Mouse (Mus musculus): ENCODE data around the gene Cmip. TPM values are rescaled to one million over a fixed set of nuclear protein-coding genes. Genes with fewer than 3 reads are reported as not detected.

The Cmip gene
- polyA plus RNA-seq, 1 experiment from 2014 or later = 13.9 TPM

DNA sequence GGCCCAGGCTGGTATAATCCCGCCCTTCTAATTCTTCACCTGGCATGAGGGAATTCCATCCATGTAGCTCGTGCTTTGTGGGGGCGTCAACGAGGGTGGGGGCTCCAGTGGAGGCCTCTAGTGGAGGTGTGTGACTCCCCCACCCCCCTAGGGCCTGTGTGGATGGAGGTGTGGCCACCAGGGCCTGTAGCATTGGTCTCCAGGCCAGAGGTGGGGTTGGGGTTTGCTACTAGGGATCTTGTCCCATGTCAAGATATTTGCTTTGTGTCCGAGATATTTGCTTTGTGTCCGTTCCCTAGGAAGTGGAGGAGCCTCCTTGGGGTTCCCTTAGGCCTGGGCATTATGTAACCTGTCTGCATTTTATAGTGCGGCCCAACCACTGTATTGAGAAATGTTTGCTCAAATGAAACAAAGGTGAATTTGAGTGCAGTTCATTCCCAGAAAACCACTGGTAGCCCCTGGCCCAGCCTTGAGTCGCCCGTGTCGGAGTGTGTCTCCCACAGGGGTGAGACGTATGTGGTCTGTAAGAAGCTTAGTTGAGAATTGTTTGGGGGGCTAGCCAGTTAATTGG, 2.7 kb downstream of the Cmip start:
- 59% methylated on average over 11 of the region's 11 CpGs for WGBS
- peak overlapping the region; percentile 95 for H3K9ac ChIP-seq

GRCm38 (mm10) chr8:117260234-117260929, 3.5 kb downstream of the Cmip start:
- Histone ChIP-seq H3K4me2 (replicated peaks) (peak overlapping the region; percentile 89), H3K9ac (no peak overlapping the region), H3K27me3 (no peaks in the 10 kb centered on the region), H3K27ac (no peak overlapping the region), H3K36me3 (peaks cover 4% of the 10 kb centered on the region; the same call in 1 of the 2 replicates), H3K4me3 (peak overlapping the region; percentile 96; the same call in 1 of the 2 replicates), H3K9me3 (no peaks in the 10 kb centered on the region), H3K4me1 (peaks cover 46% of the 10 kb centered on the region)
- WGBS = 44% methylated on average over 14 of the region's 14 CpGs
- ATAC-seq (ENCODE audit: low FRiP score, low read depth) = no peak

More for the DNA sequence above, 2.7 kb downstream of the Cmip start:
- ATAC-seq (ENCODE audit: low FRiP score, low read depth) = no peak
- Histone ChIP-seq H3K4me3 (peak overlapping the region; percentile 96), H3K4me2 (replicated peaks) (peak overlapping the region; percentile 89), H3K9me3 (no peaks in the 10 kb centered on the region), H3K36me3 (peaks cover 4% of the 10 kb centered on the region; the same call in 1 of the 2 replicates), H3K27ac (no peak overlapping the region), H3K4me1 (peaks cover 46% of the 10 kb centered on the region), H3K27me3 (no peaks in the 10 kb centered on the region)

GRCm38 (mm10) chr8:117260930-117261475, 4.1 kb downstream of the Cmip start:
- no peak overlapping the region for H3K9ac ChIP-seq
- peaks cover 46% of the 10 kb centered on the region for H3K4me1 ChIP-seq
- H3K4me3 ChIP-seq = 0 out of 2 replicates have a peak overlapping the region, but pooled peaks have one; percentile 1
- H3K9me3 ChIP-seq = no peaks in the 10 kb centered on the region
- no peaks in the 10 kb centered on the region for H3K27me3 ChIP-seq
- H3K36me3 ChIP-seq = peaks cover 4% of the 10 kb centered on the region; the same call in 1 of the 2 replicates
- H3K4me2 ChIP-seq (replicated peaks) = peak overlapping the region; percentile 89
- WGBS = 55% methylated on average over 14 of the region's 14 CpGs
- no peak for ATAC-seq (ENCODE audit: low FRiP score, low read depth)
- no peak overlapping the region for H3K27ac ChIP-seq

DNA sequence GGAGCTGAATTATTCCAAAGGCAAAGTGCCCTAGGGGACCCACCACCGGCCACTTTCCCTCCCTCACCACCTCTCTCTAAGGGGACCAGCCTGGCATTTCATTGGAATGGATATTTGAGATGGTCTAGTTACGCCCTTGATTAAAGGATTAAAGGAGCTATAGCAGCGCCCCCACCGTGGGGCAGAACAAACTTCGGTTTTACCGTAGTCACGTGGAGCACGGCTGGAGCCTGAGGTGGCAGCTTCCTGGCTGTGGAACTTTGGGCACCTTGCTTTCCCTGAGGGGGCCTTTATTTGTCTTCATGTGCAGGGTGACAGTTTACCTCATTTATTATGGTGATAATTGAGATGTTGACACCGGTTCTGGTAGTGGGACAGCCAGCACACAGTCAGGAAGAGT, 4.8 kb downstream of the Cmip start:
- H3K36me3 ChIP-seq = peaks cover 4% of the 10 kb centered on the region; the same call in 1 of the 2 replicates
- WGBS = 22% methylated on average over 9 of the region's 9 CpGs
- H3K9me3 ChIP-seq = no peaks in the 10 kb centered on the region
- no peak overlapping the region for H3K27ac ChIP-seq
- H3K4me3 ChIP-seq = no peak overlapping the region
- H3K27me3 ChIP-seq = no peaks in the 10 kb centered on the region
- H3K4me2 ChIP-seq (replicated peaks) = peak overlapping the region; percentile 89; the same call in 1 of the 2 replicates
- peaks cover 46% of the 10 kb centered on the region for H3K4me1 ChIP-seq
- no peak overlapping the region for H3K9ac ChIP-seq
- ATAC-seq (ENCODE audit: low FRiP score, low read depth) = no peak

- peaks cover 4% of the 10 kb centered on the region; the same call in 1 of the 2 replicates for H3K36me3 ChIP-seq
- no peak overlapping the region for H3K9ac ChIP-seq
- H3K9me3 ChIP-seq = no peaks in the 10 kb centered on the region
- no peaks in the 10 kb centered on the region for H3K27me3 ChIP-seq
- no peak overlapping the region for H3K4me3 ChIP-seq
- H3K4me1 ChIP-seq = peaks cover 46% of the 10 kb centered on the region
- WGBS = 66% methylated on average over 8 of the region's 8 CpGs
- H3K27ac ChIP-seq = no peak overlapping the region
- ATAC-seq (ENCODE audit: low FRiP score, low read depth) = no peak
- H3K4me2 ChIP-seq (replicated peaks) = no peak overlapping the region
These were observed 5.8 kb downstream of the Cmip start for GRCm38 (mm10) chr8:117262685-117263084.

DNA sequence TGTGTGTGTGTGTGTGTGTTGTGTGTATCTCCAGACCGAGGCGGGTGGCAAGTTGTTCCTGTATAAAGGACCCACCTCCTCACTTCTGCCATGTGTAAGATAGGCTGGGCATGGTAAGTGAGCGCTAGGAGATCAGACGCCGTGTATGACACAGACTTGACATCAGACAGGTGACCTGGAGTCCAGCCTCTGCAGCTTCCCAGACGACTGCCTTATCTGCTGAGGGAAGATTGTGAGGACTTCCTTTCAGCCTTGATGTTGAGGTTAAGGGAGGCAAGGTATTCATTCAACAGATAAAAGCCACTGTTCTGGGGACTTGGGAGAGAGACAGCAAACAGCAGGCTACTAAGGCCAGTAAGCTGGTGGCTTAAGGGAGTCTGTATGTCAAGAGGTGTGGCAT, 6.6 kb downstream of the Cmip start:
- Histone ChIP-seq H3K4me2 (replicated peaks) (no peak overlapping the region), H3K27me3 (no peaks in the 10 kb centered on the region), H3K36me3 (peaks cover 4% of the 10 kb centered on the region; the same call in 1 of the 2 replicates), H3K27ac (no peak overlapping the region), H3K9ac (no peak overlapping the region), H3K4me1 (peaks cover 43% of the 10 kb centered on the region), H3K9me3 (no peaks in the 10 kb centered on the region), H3K4me3 (no peak overlapping the region)
- ATAC-seq (ENCODE audit: low FRiP score, low read depth) = no peak
- WGBS = 78% methylated on average over 6 of the region's 6 CpGs

GRCm38 (mm10) chr8:117265079-117265478, 8.2 kb downstream of the Cmip start:
- peaks cover 4% of the 10 kb centered on the region; the same call in 1 of the 2 replicates for H3K36me3 ChIP-seq
- H3K4me1 ChIP-seq = peaks cover 26% of the 10 kb centered on the region
- no peak overlapping the region for H3K4me3 ChIP-seq
- H3K9me3 ChIP-seq = no peaks in the 10 kb centered on the region
- H3K27me3 ChIP-seq = no peaks in the 10 kb centered on the region
- ATAC-seq (ENCODE audit: low FRiP score, low read depth) = no peak
- no peak overlapping the region for H3K4me2 ChIP-seq (replicated peaks)
- H3K27ac ChIP-seq = no peak overlapping the region
- WGBS = 79% methylated on average over 5 of the region's 5 CpGs
- H3K9ac ChIP-seq = no peak overlapping the region

GRCm38 (mm10) chr8:117267403-117268129, 10.7 kb downstream of the Cmip start:
- H3K9ac ChIP-seq = no peak overlapping the region
- WGBS = 85% methylated on average over 11 of the region's 11 CpGs
- no peaks in the 10 kb centered on the region for H3K9me3 ChIP-seq
- H3K27me3 ChIP-seq = no peaks in the 10 kb centered on the region
- peaks cover 2% of the 10 kb centered on the region; the same call in 1 of the 2 replicates for H3K4me1 ChIP-seq
- H3K27ac ChIP-seq = no peak overlapping the region
- H3K36me3 ChIP-seq = peaks cover 6% of the 10 kb centered on the region; the same call in 1 of the 2 replicates
- no peak for ATAC-seq (ENCODE audit: low FRiP score, low read depth)
- H3K4me3 ChIP-seq = no peak overlapping the region
- no peak overlapping the region for H3K4me2 ChIP-seq (replicated peaks)

GRCm38 (mm10) chr8:117278234-117278633, 21.4 kb downstream of the Cmip start:
- no peaks in the 10 kb centered on the region for H3K27me3 ChIP-seq

DNA sequence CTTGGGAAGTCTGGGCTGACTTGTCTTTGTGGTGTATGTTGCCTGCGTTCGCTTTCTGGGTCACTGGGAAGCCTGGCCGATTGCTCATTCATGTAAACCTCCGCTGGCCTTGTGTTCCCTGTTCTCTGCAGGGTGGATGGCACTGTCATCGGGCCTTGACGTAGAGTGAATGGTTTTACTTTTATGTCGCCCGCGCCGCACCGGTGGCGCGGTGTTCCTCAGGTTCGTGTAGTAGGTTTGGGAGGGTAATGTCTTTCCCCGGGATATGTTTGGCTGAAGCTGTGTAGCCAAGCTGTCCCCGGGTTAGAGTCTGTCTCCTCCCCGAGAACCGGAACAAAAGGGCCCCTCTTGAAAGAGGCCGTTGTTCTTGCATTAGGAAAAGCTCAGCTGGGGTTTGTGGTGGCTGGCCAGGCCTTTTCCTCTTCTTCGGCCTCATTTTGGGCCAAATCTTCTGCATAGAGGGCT, 21.8 kb downstream of the Cmip start:
- 81% methylated on average over 20 of the region's 20 CpGs for WGBS
- 0 out of 2 replicates have a peak overlapping the region, but pooled peaks have one; percentile 35 for H3K9ac ChIP-seq
- no peak overlapping the region for H3K4me3 ChIP-seq
- peaks cover 36% of the 10 kb centered on the region for H3K4me1 ChIP-seq
- no peaks in the 10 kb centered on the region for H3K9me3 ChIP-seq
- no peaks in the 10 kb centered on the region for H3K27me3 ChIP-seq
- peaks cover 14% of the 10 kb centered on the region for H3K36me3 ChIP-seq
- no peak overlapping the region for H3K4me2 ChIP-seq (replicated peaks)
- no peak for ATAC-seq (ENCODE audit: low FRiP score, low read depth)
- no peak overlapping the region; the same call in 1 of the 2 replicates for H3K27ac ChIP-seq

More at GRCm38 (mm10) chr8:117278234-117278633, 21.4 kb downstream of the Cmip start:
- Histone ChIP-seq H3K27ac (no peak overlapping the region), H3K4me1 (peaks cover 33% of the 10 kb centered on the region), H3K4me2 (replicated peaks) (no peak overlapping the region), H3K4me3 (no peak overlapping the region), H3K9me3 (no peaks in the 10 kb centered on the region), H3K9ac (no peak overlapping the region), H3K36me3 (peaks cover 14% of the 10 kb centered on the region)
- 90% methylated on average over 10 of the region's 10 CpGs for WGBS
- no peak for ATAC-seq (ENCODE audit: low FRiP score, low read depth)

DNA sequence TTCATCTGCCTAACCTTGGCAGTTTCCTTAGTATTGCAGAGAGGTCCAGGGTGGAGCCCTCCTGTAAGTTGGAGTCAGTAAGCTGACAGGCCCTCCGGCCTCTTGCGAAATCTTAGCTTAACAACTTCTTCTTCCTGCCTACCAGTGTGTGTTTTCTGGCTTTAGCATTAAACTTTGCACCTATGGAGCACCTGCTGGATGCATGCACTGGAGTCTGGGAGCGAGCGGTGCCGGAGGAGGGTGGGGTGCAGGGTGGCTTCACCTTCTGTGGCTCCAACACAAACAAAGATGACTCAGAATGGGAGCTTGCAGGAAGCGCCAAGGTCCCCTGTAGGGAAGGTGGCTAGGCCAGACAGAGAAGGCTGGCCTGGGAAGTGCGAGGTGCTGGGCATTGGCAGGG, 23.6 kb downstream of the Cmip start:
- peaks cover 39% of the 10 kb centered on the region for H3K4me1 ChIP-seq
- no peak overlapping the region for H3K4me2 ChIP-seq (replicated peaks)
- H3K9me3 ChIP-seq = no peaks in the 10 kb centered on the region
- ATAC-seq (ENCODE audit: low FRiP score, low read depth) = no peak
- no peak overlapping the region for H3K27ac ChIP-seq
- H3K36me3 ChIP-seq = peaks cover 25% of the 10 kb centered on the region
- no peak overlapping the region for H3K9ac ChIP-seq
- no peak overlapping the region for H3K4me3 ChIP-seq
- 89% methylated on average over 7 of the region's 7 CpGs for WGBS
- H3K27me3 ChIP-seq = no peaks in the 10 kb centered on the region
